Mouse (Mus musculus) thymus, adult 2 months (tissue): ENCODE measurements around the gene Cttn.

ENCODE experiments used
- CTCF ChIP-seq: fragments of 200-500 bp; IDR thresholded peaks from 2 replicates; pipeline ENCODE4 v1.5.1; 2012; ENCODE audit warnings: mild to moderate bottlenecking, control low read depth, low read length, moderate library complexity, borderline replicate concordance; ENCODE audit not compliant: control insufficient read depth, poor library complexity, insufficient read depth; ENCODE audit errors: extremely low read depth
- POLR2A ChIP-seq: fragments of 200-500 bp; IDR thresholded peaks from 2 replicates; pipeline ENCODE4 v1.6.1; 2012; ENCODE audit warnings: mild to moderate bottlenecking, low read length, control low read depth, moderate library complexity; ENCODE audit not compliant: control insufficient read depth, poor library complexity, insufficient read depth; ENCODE audit errors: extremely low read depth

GRCm38 (mm10) chr7:144458881-144459280 is 11.9 kb downstream of the Cttn start:
- TF ChIP-seq CTCF (no peak), POLR2A (no peak)
